Mouse (Mus musculus) embryonic stem cell, embryonic (primary cell): ENCODE results near the gene Bicral.

ENCODE experiments used
- CTCF ChIA-PET, 4 experiments: fragments of 300-600 bp in 2 of 4; fragments of 350-600 bp in 2 of 4; sonication (Branson Sonifier 250); formaldehyde crosslinking; loops; one replicate each; lab custom pipeline; 2022; ENCODE audit warnings: inconsistent platforms in 2 of 4; lab: Charles Lee
- POLR2A ChIA-PET, 4 experiments: fragments of 300-600 bp in 2 of 4; fragments of 350-600 bp in 2 of 4; sonication (Branson Sonifier 250); formaldehyde crosslinking; loops; one replicate each; lab custom pipeline; 2022; ENCODE audit warnings: antibody characterized with exemption in 4 of 4, inconsistent platforms in 1 of 4; lab: Charles Lee

Gene Bicral

DNA sequence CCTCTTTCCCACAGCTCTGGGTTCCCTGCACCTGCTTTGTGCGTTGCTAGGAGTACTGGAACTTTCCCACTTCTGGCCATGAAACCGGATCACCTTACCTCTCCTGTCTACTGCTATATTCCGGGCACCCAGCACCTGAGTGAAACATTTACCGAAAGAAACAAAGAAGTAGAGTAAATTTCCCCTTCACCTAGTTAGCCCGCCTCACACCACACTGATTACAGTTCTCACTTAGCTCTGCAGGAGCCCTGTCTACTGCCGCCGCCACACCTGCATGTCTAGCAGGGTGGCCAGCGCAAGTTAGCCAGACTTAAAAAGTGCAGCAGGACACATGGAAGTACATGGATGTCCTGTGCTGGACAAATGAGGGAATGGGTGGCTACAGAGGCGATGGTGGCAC, 24.8 kb upstream of the Bicral start:
- ChIA-PET POLR2A (interaction anchor here in 2 of 4 experiments (0.8 to 14.4 kb wide), 13 partner anchors 9 to 152 kb away, joined by 3 to 179 read pairs (median 5); partner anchors contain the start of genes 2310039H08Rik (in 1 of the 2), Bicral (in 1 of the 2) and Cnpy3 (in 1 of the 2)), CTCF (interaction anchor here in 3 of 4 experiments (0.6 to 1.5 kb wide), 4 partner anchors 34 to 715 kb away, joined by 3 to 6 read pairs (median 4); no protein-coding TSS in a partner anchor)

DNA sequence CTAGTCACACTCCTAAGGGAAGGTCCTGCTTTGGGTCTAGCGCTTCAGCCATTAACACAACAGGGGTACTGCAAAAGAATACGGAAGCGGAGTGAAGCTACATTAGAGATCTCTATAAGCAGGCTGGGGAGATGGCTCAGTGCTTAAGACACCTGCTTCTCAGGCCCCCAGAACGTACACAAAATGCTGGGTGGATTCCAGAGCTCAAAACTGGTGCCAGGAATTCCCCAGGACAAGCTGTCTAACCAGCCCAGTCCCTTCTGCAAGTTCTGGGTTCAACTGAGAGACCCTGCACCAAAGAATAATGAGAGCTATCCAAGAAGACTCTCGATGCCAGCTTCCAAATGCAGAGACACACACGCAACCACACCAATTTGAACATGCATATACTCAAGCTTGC, 23.4 kb upstream of the Bicral start:
- CTCF ChIA-PET = interaction anchor here in 2 of 4 experiments (0.6 to 1.5 kb wide), 3 partner anchors 9 to 510 kb away, joined by 4 to 9 read pairs (median 6); partner anchors contain the start of gene Tbcc (in 1 of the 2)
- POLR2A ChIA-PET = interaction anchor here (0.7 to 14.4 kb wide), 20 partner anchors 8 to 110 kb away, joined by 3 to 179 read pairs (median 5); partner anchors contain the start of genes Tbcc (in 4 of the 4), 2310039H08Rik (in 1 of the 4), Bicral (in 1 of the 4) and Rpl7l1 (in 1 of the 4)

DNA sequence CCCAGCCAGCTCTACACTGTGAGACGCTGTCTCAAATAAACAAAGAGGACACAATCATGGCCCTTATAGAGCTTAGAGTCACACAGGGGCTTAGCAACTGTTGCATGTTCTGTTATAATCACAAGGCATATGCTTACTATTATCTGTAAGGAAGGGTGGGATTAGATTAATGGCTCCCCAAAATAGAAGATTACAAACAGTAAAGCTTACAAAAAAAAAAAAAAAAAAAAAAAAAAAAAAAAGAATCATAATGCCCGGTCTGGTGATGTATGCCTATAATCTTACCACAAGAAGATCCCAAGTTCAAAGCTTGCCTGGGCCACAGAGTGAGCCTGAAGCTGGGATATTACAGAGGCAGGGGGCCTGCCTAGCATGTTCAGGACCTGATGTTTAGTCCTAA, 22.0 kb upstream of the Bicral start:
- POLR2A ChIA-PET = interaction anchor here (0.5 to 14.4 kb wide), 9 partner anchors 10 to 1588 kb away, joined by 3 to 179 read pairs (median 4); partner anchors contain the start of gene Tbcc (in 2 of the 4)
- CTCF ChIA-PET = interaction anchor here in 2 of 4 experiments (0.6 to 1.0 kb wide), 2 partner anchors 10 to 83 kb away, joined by 3 to 7 read pairs; no protein-coding TSS in a partner anchor

DNA sequence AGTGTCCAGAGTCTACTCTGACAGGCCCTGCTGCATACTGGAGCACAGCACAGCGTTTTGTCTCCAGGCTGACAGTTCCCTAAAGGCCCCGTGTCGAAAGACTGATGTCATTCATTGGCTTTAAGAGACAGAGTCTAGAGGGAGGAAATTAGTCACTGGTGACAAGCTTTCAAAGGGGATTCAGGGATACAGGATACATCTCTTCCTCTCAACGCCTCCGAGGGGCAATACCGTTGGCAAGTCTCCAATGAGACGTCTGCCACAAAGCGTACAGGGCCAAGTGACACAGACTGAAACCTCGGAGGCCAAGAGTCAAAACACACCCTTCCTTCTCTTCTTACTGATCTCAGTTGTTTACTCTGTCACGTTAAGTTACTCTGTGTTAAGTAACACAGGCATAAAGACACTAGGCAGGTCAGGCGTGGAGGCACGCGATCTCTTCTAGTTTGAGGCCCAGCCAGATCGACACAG, 21.6 kb upstream of the Bicral start:
- CTCF ChIA-PET = interaction anchor here in 1 of 4 experiments (0.6 kb wide), 1 partner anchor 10 kb away, joined by 7 read pairs; no protein-coding TSS in a partner anchor
- POLR2A ChIA-PET = interaction anchor here in 2 of 4 experiments (0.6 to 14.4 kb wide), 6 partner anchors 10 to 1192 kb away, joined by 3 to 179 read pairs (median 4); partner anchors contain the start of genes Cnpy3 (in 1 of the 2) and Tbcc (in 1 of the 2)

DNA sequence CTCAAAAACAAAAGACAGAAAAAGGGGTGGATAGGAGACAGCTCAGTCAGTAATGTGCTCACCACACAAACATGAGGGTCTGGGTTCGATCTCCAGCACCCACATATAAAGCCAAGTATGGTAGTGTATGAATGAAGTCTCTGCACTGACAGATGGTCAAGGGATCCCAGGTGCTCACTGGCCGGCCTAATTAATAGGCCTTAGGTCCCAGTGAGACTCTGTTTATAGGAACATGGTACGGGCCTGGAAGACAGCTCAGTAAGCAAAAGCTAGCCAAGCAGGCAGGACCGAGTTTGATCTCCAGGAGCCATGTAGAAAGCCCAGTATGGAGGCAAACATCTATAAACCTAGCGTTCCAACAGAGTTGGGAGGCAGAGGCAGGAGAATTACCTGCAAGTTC, 18.8 kb upstream of the Bicral start:
- CTCF ChIA-PET = interaction anchor here (0.5 to 4.3 kb wide), 11 partner anchors 10 to 669 kb away, joined by 3 to 23 read pairs (median 3); partner anchors contain the start of genes 2310039H08Rik (in 1 of the 4), Ppp2r5d (in 1 of the 4) and Tbcc (in 1 of the 4)
- POLR2A ChIA-PET = interaction anchor here (0.6 to 5.5 kb wide), 26 partner anchors 9 to 324 kb away, joined by 3 to 51 read pairs (median 4); partner anchors contain the start of genes Tbcc (in 2 of the 4), Bicral (in 1 of the 4) and Cnpy3 (in 1 of the 4)

DNA sequence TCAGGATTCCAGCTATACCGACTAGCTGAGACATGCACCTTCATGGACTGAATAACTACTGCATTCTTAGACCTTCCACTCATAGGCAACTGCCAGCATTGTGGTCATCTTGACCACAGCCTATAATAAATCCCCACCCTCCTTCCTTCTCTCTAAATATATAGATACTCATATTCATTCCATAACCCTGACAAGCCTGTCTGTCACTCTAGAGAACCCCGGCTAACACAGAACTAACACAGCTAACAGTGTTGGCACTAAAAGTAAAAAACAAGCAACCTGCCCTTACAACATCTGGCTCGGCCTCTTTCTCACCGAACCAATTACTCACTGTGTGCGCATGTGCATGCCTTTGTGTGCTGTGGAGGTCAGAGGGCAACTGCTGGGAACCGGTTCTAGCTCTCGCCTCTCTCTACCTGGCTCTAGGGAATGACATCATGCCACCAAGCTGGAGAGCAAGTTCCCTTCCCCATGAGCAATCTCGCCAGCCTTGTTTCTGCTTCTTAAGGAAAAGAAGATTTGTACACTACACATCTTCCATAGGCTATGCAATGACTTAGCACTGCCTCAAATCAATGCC, 18.2 kb upstream of the Bicral start:
- ChIA-PET POLR2A (interaction anchor here (0.6 to 5.5 kb wide), 28 partner anchors 9 to 583 kb away, joined by 3 to 51 read pairs (median 5); partner anchors contain the start of genes Rpl7l1 (in 2 of the 4), Tbcc (in 2 of the 4) and Bicral (in 1 of the 4)), CTCF (interaction anchor here (0.5 to 4.3 kb wide), 14 partner anchors 10 to 669 kb away, joined by 3 to 23 read pairs (median 3); partner anchors contain the start of genes 2310039H08Rik (in 1 of the 4), Ppp2r5d (in 1 of the 4) and Tbcc (in 1 of the 4))

DNA sequence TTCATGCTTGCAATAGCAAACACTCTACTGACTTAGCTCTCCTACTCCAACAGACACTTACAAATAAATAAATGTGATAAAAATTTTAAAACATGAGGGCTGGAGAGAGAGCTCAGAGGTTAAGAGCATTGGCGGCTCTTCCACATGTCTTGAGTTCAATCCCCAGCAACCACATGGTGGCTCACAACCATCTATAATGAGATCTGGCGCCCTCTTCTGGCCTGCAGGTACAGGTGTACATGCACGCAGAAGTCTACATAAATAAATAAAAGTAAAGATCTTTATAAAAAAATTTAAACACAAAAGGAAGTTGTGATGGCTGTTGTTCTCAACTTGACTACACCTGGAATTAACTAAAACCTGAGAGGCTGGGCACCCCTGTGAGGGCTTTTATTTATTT, 17.3 kb upstream of the Bicral start:
- CTCF ChIA-PET = interaction anchor here (0.5 to 4.3 kb wide), 23 partner anchors 9 to 355 kb away, joined by 3 to 23 read pairs (median 3); partner anchors contain the start of genes Tbcc (in 3 of the 4), Ppp2r5d (in 2 of the 4) and Bicral (in 1 of the 4)
- POLR2A ChIA-PET = interaction anchor here in 3 of 4 experiments (0.6 to 5.5 kb wide), 25 partner anchors 9 to 151 kb away, joined by 3 to 51 read pairs (median 4); partner anchors contain the start of genes Tbcc (in 3 of the 3), Bicral (in 2 of the 3) and Rpl7l1 (in 2 of the 3)

DNA sequence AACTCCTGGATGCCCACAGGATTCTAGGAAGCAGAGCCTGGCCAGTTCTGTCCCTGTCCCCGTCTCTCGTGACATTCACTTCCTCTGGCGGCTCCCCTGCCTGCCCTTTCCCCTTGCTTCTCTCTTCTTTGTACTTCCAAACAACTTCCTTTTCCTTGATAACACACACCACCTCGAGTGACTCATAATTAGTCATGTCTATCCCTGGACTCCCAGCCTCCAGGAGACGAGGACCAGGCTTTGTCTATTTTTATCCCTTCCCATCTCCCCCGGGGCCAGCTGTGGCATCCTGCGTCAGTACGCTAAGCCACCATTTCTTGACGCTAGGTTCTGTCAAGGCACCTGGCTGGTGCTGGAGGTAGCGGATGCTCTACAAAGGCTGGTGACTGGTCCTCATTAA, 15.9 kb upstream of the Bicral start:
- ChIA-PET POLR2A (interaction anchor here in 2 of 4 experiments (0.6 to 5.5 kb wide), 13 partner anchors 9 to 96 kb away, joined by 3 to 51 read pairs (median 5); partner anchors contain the start of genes Bicral (in 1 of the 2), Rpl7l1 (in 1 of the 2) and Tbcc (in 1 of the 2)), CTCF (interaction anchor here in 1 of 4 experiments (0.6 to 1.9 kb wide), 3 partner anchors 22 to 438 kb away, joined by 3 to 4 read pairs (median 3); no protein-coding TSS in a partner anchor)

DNA sequence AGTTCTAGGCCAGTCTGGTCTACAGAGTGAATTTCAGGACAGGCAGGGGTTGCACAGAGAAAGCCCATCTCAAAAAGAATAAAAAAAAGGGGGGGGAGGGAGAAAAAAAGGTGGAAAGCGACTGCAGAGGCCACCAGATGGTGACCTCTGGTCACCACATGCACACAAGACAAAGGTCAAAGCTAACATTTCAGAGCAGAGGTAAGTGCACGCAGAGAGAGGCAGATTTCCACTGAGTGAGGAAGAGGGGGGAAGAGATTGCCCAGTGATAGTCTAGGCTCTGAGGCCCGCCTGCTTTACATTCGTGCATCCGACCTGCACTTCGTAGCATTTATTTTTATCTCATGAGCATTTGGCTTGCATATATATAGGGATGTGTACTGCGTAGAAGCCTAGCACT, 14.5 kb upstream of the Bicral start:
- POLR2A ChIA-PET = interaction anchor here in 3 of 4 experiments (0.9 to 5.5 kb wide), 16 partner anchors 9 to 104 kb away, joined by 3 to 51 read pairs (median 5); partner anchors contain the start of genes Rpl7l1 (in 2 of the 3), Bicral (in 1 of the 3) and Tbcc (in 1 of the 3)
- CTCF ChIA-PET = no interaction called here

DNA sequence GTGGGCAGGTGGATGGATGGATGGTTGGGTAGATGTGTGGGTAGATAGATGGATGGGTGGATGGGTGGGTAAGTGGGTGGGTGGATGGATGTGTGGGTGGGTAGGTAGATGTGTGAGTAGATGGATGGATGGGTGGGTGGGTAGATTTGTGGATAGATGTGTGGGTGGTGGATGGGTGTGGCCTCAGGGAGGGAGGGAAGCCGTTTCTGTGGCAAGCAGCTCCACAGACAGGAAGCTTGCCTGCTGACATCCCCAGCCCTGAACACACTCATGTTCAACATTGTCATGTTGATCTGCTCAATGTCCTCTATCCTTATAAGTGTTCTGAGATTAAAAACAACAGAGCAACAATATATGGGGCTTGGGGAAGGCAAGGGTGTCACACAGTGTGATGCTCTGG, 12.6 kb upstream of the Bicral start:
- ChIA-PET POLR2A (interaction anchor here in 3 of 4 experiments (0.6 to 3.0 kb wide), 12 partner anchors 13 to 197 kb away, joined by 3 to 20 read pairs (median 4); partner anchors contain the start of genes Bicral (in 1 of the 3), Rrp36 (in 1 of the 3) and Tbcc (in 1 of the 3)), CTCF (interaction anchor here in 1 of 4 experiments (0.6 kb wide), 1 partner anchor 20 kb away, joined by 3 read pairs; no protein-coding TSS in a partner anchor)

DNA sequence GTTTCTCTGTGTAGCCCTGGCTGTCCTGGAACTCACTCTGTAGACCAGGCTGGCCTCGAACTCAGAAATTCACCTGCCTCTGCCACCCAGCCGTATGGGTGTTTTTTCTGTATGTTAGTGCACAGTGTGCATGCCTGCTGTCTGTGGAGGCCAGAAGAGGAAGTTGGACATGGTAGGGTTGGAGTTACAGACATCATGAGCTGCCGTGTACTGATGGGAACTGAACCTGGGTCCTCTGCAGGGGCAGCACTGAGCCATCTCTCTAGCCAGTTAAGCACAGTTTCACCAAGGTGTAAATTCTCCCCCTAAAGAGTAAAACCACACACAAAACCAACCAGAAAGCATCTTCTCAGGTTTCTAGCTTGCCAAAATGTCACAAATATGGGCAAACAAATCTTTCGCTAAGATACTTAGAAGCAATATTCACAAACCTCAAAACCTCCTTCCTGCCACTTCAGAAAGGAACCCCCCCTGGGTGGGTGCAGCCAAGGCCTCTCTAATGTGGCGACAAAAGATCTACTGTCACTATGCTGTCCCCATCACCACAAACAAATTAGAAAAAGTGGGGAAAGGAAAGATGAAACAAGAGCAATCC, 12.0 kb upstream of the Bicral start:
- ChIA-PET POLR2A (interaction anchor here in 3 of 4 experiments (0.6 to 3.0 kb wide), 19 partner anchors 12 to 397 kb away, joined by 3 to 20 read pairs (median 4); partner anchors contain the start of genes Bicral (in 2 of the 3), Cnpy3 (in 1 of the 3), Rrp36 (in 1 of the 3) and Tbcc (in 1 of the 3)), CTCF (interaction anchor here in 3 of 4 experiments (0.6 to 1.0 kb wide), 3 partner anchors 20 to 88 kb away, joined by 3 read pairs; partner anchors contain the start of gene Rpl7l1 (in 1 of the 3))

DNA sequence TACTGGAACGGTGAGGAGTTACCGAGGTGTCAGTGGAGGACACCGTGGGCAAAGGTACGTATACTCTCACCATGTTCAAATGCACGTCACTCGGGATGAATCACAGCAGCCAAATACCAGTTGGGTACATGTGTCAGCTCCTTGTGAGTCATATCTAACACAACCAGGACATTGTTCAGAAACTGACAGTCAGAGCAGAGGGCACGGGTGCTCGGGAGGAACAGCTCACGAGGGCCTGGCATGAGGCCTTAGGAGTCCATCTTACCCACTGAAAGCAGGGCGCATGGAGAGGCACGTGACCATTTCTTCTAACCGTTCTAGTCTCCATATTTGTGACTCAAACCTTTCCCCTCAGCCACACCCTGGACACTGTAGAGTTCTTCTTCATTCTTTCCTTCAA, 8.6 kb upstream of the Bicral start:
- CTCF ChIA-PET = interaction anchor here in 1 of 4 experiments (0.5 kb wide), 1 partner anchor 205 kb away, joined by 3 read pairs; no protein-coding TSS in a partner anchor
- POLR2A ChIA-PET = interaction anchor here in 3 of 4 experiments (0.6 to 3.7 kb wide), 18 partner anchors 8 to 142 kb away, joined by 3 to 31 read pairs (median 4); partner anchors contain the start of genes Bicral (in 3 of the 3), Rpl7l1 (in 1 of the 3) and Tbcc (in 1 of the 3)

DNA sequence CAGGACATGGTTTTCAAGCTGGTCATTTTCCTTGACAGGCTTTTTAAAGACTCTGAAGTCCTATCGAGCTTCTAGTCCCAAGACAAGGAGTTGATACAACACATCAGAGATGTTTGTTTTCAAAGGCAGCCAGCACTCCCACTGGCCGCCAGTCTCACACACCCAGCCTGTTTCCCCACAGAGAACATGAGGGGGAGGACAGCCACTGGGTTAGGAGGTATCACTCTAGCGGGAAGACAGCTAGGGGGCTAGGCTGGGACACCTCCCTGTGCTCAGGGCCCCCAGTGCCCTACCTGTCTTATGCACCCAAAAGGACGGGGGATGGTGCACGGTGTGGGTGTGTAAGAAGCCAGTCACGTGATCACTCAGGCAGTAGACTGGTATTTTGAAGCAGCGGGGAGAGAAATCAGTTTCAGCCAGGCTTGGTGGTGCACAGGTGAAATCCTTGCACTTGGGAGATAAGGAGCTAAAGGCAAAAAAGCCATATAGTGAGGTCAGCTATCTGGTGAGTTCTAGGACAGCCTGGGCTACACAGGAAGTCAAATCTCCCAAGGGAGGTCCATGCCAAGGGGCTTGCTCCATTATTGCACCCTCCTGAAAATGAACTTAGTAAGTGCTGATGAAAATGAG, 6.4 kb upstream of the Bicral start:
- ChIA-PET CTCF (interaction anchor here in 3 of 4 experiments (0.5 to 1.0 kb wide), 3 partner anchors 11 to 659 kb away, joined by 3 to 13 read pairs (median 8); no protein-coding TSS in a partner anchor), POLR2A (interaction anchor here in 3 of 4 experiments (0.7 to 5.9 kb wide), 15 partner anchors 9 to 92 kb away, joined by 3 to 60 read pairs (median 6); partner anchors contain the start of genes Rpl7l1 (in 2 of the 3) and Tbcc (in 1 of the 3))

DNA sequence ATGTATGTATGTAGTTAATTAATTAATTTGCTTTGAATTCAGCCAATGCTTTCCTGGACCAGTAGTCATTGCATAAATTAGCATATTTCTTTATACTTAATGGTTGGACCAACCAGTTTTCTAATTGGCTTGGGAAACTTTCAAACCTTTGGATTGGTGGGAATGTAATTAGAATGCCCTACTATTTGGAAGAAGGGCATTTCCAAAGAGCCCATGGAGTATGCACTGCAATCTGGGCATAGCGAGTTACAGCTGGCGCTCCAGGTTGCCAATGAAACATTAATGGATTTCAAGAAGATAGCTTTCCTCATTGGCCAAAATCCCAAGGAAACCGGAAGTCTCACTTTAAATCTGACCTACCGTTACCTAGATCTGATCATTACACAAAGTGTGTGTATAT, 1.8 kb upstream of the Bicral start:
- ChIA-PET CTCF (no interaction called here), POLR2A (interaction anchor here in 3 of 4 experiments (0.6 to 5.9 kb wide), 13 partner anchors 8 to 87 kb away, joined by 3 to 189 read pairs (median 4); partner anchors contain the start of genes Tbcc (in 2 of the 3) and 2310039H08Rik (in 1 of the 3))

DNA sequence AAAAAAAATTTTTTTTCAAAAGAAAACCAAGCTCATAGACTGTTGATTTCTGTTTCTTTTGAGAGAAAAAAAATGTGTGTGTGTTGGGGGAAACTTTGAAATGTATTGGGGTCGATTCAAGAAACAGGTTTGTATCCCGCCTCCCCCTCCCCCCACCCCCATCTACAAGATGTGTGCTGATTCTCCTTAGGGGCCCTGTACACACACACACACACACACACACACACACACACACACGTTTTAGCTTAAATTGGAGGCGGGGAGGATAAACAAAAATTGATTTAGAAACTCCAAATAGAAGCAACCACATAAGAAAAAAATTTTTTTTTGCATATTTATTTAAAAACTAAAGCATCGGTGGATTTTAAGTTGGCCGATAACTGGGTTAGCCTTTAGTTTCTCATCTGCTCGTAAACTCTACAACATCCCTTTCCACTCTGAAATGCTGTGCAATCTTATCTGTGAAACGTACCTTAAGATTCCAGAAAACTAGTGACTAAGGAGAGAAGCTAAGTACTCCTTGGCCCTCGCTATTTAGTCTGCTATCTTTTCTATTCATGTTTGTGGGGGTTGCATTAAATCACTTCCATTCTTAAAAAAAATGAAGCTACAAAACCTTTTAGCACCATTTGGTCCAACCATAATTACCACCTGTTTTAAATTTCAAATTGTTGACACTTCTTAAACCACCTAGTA, 615 bp upstream of the Bicral start:
- POLR2A ChIA-PET = interaction anchor here (0.6 to 5.4 kb wide), 71 partner anchors 8 to 964 kb away, joined by 3 to 189 read pairs (median 4); partner anchors contain the start of genes Tbcc (in 4 of the 4), Cnpy3 (in 3 of the 4) and Rpl7l1 (in 2 of the 4)
- CTCF ChIA-PET = interaction anchor here in 3 of 4 experiments (0.7 to 1.1 kb wide), 3 partner anchors 11 to 86 kb away, joined by 3 to 4 read pairs (median 4); partner anchors contain the start of gene 2310039H08Rik (in 1 of the 3)
